Mouse (Mus musculus) frontal cortex, postnatal 14 days (tissue): ENCODE measurements around the gene Sh2b1.

ENCODE experiments used
- DNase-seq, 2 experiments: peaks; one replicate each; pipeline ENCODE4 v3.0.0; 2022; ENCODE audit warnings: low spot score in 2 of 2

The Sh2b1 gene

DNA sequence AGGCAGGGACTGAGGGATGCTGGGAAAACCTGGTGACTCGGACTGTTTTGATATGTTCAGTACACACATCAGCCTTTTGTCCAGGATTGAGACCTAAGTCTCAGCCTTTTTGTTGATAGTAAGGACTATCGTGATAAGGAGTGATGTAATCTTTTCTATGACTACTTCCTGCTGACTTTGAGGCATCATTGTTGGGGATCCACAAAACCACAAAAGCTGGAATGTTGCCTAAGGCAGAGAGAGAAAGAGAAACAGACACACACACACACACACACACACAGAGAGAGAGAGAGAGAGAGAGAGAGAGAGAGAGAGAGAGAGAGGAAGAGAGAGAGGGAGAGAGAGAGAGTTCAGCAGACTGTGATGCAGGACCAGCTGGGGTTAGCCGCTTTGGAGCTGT lies 56.7 kb downstream of the Sh2b1 start:
- DNase-seq: no peak

DNA sequence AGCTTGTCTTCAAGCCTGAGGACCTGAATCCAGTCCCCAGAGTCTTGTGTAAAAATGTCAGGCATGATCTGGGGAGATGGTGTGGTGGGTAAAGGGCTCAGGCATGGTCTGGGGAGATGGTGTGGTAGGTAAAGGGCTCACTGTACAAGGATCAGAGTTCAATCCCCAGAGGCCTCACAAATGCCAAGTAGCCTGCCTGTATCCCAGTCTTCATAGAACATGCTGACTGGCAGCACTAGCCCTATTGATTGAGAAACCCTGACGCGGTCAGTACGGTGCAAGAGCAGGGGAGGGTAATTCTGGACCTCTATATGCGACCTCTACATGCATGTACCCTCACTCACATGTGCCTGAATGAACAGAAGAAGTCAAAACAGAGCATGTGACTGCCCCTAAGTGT lies 57.6 kb downstream of the Sh2b1 start:
- no peak for DNase-seq

DNA sequence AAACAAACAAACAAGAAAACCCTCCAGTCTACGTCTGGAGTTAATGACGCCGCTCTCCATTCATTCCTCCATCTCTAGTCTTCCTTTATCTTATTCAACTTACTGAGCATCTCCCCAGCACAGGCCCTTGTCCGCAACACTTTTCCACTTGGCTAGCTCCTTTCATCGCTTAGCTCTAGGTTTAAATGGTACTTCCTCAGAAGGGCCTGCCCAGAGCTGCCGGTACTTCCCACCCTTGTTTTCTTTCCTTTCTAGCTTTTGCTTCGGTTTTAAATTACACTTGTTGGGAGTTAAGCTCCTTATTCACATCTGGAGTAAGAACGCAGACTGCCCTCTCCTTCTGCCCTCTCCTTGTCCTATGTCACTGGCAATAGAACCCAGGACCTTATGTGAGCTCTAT lies 58.2 kb downstream of the Sh2b1 start:
- DNase-seq: no peak
